Mouse (Mus musculus) testis, postnatal 14 days (tissue): ENCODE results near the gene Thsd7a.

Experiments used
- DNase-seq: peaks from one replicate; pipeline ENCODE4 v3.0.0; 2021; ENCODE audit warnings: low spot score

Thsd7a gene

GRCm38 (mm10) chr6:12385591-12385990, 363.6 kb downstream of the Thsd7a start:
- DNase-seq = no peak

- DNase-seq = no peak
Observed at GRCm38 (mm10) chr6:12381136-12381778, 368.0 kb downstream of the Thsd7a start.

- no peak for DNase-seq
Observed at GRCm38 (mm10) chr6:12380717-12381116, 368.5 kb downstream of the Thsd7a start.

GRCm38 (mm10) chr6:12358737-12359136, 390.5 kb downstream of the Thsd7a start:
- DNase-seq = no peak

GRCm38 (mm10) chr6:12353573-12353972, 395.6 kb downstream of the Thsd7a start:
- no peak for DNase-seq

- no peak for DNase-seq
Observed at GRCm38 (mm10) chr6:12352165-12352719, 397.0 kb downstream of the Thsd7a start.

- DNase-seq = no peak
Observed at GRCm38 (mm10) chr6:12350753-12351152, 398.5 kb downstream of the Thsd7a start.

- DNase-seq = no peak
Observed at GRCm38 (mm10) chr6:12349105-12349759, 400.0 kb downstream of the Thsd7a start.

- no peak for DNase-seq
Observed at GRCm38 (mm10) chr6:12348667-12349066, 400.5 kb downstream of the Thsd7a start.

GRCm38 (mm10) chr6:12336590-12337584, 412.3 kb downstream of the Thsd7a start:
- no peak for DNase-seq

- no peak for DNase-seq
Observed at GRCm38 (mm10) chr6:12315070-12315909, 433.9 kb downstream of the Thsd7a start.

- no peak for DNase-seq
Observed at GRCm38 (mm10) chr6:12307502-12307901, 441.7 kb downstream of the Thsd7a start.

- no peak for DNase-seq
Observed at GRCm38 (mm10) chr6:12262641-12263400, 486.4 kb downstream of the Thsd7a start.
